Mouse (Mus musculus) bone marrow macrophage, adult 2 months (primary cell): Measurements from ENCODE around the gene Lemd2. TPM values are rescaled to one million over a fixed set of nuclear protein-coding genes. Genes with fewer than 3 reads are reported as not detected.

Experiments
- H3K27ac ChIP-seq: 2 replicates; pipeline ENCODE4 v1.5.1; 2012; ENCODE audit warnings: low read depth, low read length; ENCODE audit not compliant: insufficient read depth
- H3K4me1 ChIP-seq: 2 replicates; pipeline ENCODE4 v1.6.1; 2012; ENCODE audit warnings: low read length; ENCODE audit not compliant: control insufficient read depth, insufficient read depth
- H3K4me3 ChIP-seq: 2 replicates; pipeline ENCODE4 v1.5.1; 2012; ENCODE audit warnings: mild to moderate bottlenecking, low read length, moderate library complexity; ENCODE audit not compliant: insufficient read depth
- CTCF ChIP-seq: IDR thresholded peaks from 2 replicates; pipeline ENCODE4 v1.5.1; 2012; ENCODE audit warnings: low read depth, mild to moderate bottlenecking, low read length, moderate library complexity
- POLR2A ChIP-seq: IDR thresholded peaks from 2 replicates; pipeline ENCODE4 v1.6.1; 2012; ENCODE audit warnings: mild to moderate bottlenecking, low read depth, low read length, borderline replicate concordance
- polyA plus RNA-seq: library from polyadenylated mRNA; stranded (reverse); fragments of >200 nt; gene quantifications from 2 replicates; pipeline ENCODE4 v1.2.4, GENCODE M21; 2012; ENCODE audit not compliant: missing spikeins, insufficient read depth, insufficient read length

Gene Lemd2
- polyA plus RNA-seq, 1 experiment, result 52.7 TPM

DNA sequence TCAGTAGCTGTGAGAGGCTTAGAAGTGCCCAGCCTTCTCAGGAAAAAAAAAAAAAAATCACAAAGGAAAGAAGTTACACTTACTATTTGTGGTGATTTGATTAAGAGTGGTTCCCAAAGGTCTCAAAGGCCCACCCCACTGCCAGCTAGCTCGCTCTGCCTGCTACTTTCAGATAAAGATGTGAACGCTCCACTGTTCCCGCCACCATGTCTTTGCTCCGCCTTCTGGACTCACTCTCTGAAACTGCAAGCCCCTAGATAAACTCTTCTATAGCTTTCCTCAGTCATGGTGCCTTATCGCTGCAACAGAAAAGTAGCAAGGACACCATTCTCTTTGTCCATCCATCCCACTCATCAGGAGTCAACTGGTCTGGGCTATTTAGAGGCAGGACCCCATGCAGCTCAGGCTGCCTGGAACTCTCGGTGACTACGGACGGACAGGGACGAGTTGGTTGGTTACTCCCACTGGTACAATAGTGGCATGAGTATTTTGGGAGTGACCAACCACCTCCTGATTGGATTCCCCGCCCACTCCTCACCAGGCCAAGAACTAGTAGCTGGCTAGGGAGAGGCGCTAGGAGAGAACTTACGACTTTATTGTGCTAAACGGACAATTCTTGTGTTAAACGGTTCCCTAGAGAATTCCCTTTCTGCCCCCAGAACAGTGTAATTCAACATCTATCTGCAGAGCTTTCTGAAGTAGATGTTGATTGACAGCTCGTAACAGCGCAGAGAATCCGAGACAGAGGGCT, 25.7 kb downstream of the Lemd2 start:
- Histone ChIP-seq H3K4me1 (peaks cover 32% of the 10 kb centered on the region), H3K4me3 (no peak overlapping the region), H3K27ac (no peak overlapping the region)
- TF ChIP-seq CTCF (no peak), POLR2A (no peak)

DNA sequence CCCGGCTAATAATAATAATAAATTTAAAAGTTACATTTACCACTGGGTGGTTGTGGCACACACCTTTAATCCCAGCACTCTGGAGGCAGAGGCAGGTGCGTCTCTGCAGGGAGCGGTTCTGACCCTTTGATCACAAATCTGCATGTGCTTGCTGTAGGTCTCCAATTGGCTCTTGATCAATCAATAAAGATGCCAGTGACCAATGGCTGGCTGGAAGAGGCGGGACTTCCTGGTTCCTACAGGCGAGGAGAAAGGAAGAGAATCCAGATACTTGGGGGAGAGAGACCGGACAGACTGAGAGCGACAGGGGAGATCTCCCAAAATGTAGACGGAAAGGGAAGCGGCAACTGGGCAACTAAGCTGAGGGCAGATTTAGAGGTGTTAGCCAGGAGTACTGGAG, 26.2 kb downstream of the Lemd2 start:
- TF ChIP-seq POLR2A, result no peak
- no peak for TF ChIP-seq CTCF
- Histone ChIP-seq H3K4me3 (no peak overlapping the region), H3K4me1 (peaks cover 38% of the 10 kb centered on the region), H3K27ac (no peak overlapping the region)

DNA sequence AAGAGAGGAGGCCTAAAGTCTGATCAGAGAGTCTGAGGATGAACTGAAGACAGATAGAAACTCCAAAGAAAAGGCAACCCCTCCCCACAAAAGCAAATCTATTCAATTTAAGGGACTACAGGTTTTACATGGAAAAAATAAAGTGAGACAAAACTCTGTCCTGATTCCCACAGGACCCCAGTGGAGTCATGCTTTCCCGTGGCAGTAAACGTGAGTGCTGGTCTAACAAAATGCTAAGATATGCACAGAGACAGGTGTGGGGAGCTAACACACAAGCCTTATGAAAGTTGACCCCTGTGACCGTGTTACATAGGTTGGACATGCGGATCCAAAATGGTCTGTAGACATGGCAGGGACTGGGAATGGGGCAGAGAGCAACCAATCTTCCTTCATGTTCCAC, 27.5 kb downstream of the Lemd2 start:
- no peak overlapping the region for H3K4me3 ChIP-seq
- TF ChIP-seq CTCF, result no peak
- TF ChIP-seq POLR2A, result no peak
- H3K4me1 ChIP-seq, result peaks cover 40% of the 10 kb centered on the region
- no peak overlapping the region for H3K27ac ChIP-seq

- TF ChIP-seq CTCF, result no peak
- Histone ChIP-seq H3K4me3 (no peak overlapping the region), H3K4me1 (peaks cover 40% of the 10 kb centered on the region), H3K27ac (no peak overlapping the region)
These were observed 28.0 kb downstream of the Lemd2 start for GRCm38 (mm10) chr17:27176287-27176686.

- TF ChIP-seq POLR2A, result no peak
- peaks cover 47% of the 10 kb centered on the region for H3K4me1 ChIP-seq
- H3K27ac ChIP-seq, result no peak overlapping the region
- no peak overlapping the region for H3K4me3 ChIP-seq
These were observed 28.9 kb downstream of the Lemd2 start for GRCm38 (mm10) chr17:27175196-27175874.

DNA sequence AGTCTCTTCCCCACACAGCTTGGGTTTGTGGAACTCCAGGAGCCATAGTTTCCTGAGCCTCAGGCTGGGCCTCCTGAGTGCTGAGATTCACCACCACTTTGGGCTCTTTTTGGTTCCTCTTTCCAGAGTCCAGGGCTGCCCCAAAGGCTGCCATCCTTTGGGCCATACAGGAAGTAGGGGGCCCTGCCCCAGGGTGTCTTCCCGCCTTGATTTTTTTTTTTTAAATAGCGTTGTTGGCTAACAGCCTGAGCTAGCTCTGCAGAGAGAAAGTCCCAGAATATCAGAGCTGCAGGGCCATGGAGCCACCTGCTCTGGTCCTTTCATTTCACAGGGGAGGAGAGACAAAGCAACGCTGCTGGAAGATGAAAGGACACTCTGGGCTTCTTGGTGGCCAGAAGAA, 30.6 kb downstream of the Lemd2 start:
- H3K4me1 ChIP-seq, result peaks cover 51% of the 10 kb centered on the region
- peak overlapping the region; percentile 92 for H3K27ac ChIP-seq
- no peak overlapping the region for H3K4me3 ChIP-seq
- no peak for TF ChIP-seq POLR2A
- no peak for TF ChIP-seq CTCF

GRCm38 (mm10) chr17:27172459-27172858, 31.8 kb downstream of the Lemd2 start:
- Histone ChIP-seq H3K27ac (0 out of 2 replicates have a peak overlapping the region, but pooled peaks have one; percentile 92), H3K4me1 (peaks cover 51% of the 10 kb centered on the region), H3K4me3 (no peak overlapping the region)
- no peak for TF ChIP-seq POLR2A
- no peak for TF ChIP-seq CTCF

GRCm38 (mm10) chr17:27171121-27171520, 33.1 kb downstream of the Lemd2 start:
- no peak for TF ChIP-seq POLR2A
- TF ChIP-seq CTCF, result no peak
- H3K4me1 ChIP-seq, result peaks cover 51% of the 10 kb centered on the region
- no peak overlapping the region for H3K4me3 ChIP-seq
- 0 out of 2 replicates have a peak overlapping the region, but pooled peaks have one; percentile 21 for H3K27ac ChIP-seq

- Histone ChIP-seq H3K4me1 (peaks cover 53% of the 10 kb centered on the region), H3K27ac (peak overlapping the region; percentile 21; the same call in 1 of the 2 replicates)
- no peak for TF ChIP-seq CTCF
- no peak for TF ChIP-seq POLR2A
These were observed 34.1 kb downstream of the Lemd2 start for GRCm38 (mm10) chr17:27169952-27170695.

DNA sequence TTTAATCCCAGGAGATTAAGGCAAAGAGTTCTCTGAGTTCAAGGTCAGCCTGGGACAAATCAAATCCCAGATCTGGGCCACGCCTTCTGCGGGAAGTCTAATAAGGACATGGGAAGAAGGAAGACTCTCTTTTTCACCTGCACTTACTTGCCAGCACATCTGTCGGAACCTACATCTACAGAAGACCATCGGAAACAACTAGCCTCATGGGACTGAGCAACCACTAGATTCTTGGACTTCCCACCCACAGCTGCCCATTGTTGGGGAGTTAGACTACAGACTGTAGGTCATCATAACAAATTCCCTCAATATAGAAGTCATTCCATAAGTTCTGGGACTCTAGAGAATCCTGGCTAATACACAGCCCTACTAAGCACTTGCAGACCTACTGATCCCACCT, 35.7 kb downstream of the Lemd2 start:
- no peak overlapping the region for H3K27ac ChIP-seq
- no peak overlapping the region for H3K4me3 ChIP-seq
- H3K4me1 ChIP-seq, result peaks cover 40% of the 10 kb centered on the region
- TF ChIP-seq POLR2A (no peak), CTCF (no peak)

More at GRCm38 (mm10) chr17:27169952-27170695, 34.1 kb downstream of the Lemd2 start:
- no peak overlapping the region for H3K4me3 ChIP-seq
